Mouse (Mus musculus) lung, postnatal 10 days (tissue): ENCODE measurements around the gene Nrxn1.

Source experiments
- DNase-seq: peaks from one replicate; pipeline ENCODE4 v3.0.0; 2021

The Nrxn1 gene

DNA sequence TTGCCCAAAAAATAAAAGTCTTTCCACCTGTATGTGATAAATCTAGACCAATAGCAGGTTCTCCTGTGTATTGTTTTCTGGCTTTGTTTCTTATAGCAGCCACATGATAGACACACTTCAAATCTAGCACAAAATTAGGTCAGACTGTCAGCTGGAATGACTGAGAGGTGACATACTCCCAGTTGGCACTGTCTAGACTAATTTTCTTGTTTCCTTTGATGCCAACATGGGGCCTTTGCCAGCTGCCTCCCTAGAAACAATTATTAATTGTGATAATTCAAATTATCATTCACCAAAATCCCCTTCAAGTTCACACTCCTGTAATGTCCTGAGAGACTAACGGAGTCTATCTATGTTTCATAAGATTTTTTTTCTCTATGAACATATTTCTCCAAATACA lies 673.3 kb downstream of the Nrxn1 start:
- no peak for DNase-seq

DNA sequence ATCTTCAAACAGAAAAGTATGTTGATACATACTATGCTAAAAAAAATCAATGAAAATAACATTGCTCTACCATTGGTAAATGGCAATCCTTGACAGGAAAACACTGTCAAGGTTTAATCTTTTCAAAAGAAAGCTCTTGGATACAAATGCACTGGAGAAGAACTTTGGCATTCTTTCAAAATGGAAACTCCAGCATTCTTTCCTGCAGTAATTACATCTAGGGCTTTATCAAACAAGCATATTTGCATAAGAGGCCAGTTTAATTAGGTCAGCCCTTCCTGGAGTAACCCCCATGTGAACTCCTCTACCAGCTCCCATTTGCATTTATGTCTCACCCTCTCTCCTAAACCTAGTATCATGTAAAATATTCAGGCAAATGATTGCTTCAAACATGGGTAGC lies 696.5 kb downstream of the Nrxn1 start:
- DNase-seq, result no peak

DNA sequence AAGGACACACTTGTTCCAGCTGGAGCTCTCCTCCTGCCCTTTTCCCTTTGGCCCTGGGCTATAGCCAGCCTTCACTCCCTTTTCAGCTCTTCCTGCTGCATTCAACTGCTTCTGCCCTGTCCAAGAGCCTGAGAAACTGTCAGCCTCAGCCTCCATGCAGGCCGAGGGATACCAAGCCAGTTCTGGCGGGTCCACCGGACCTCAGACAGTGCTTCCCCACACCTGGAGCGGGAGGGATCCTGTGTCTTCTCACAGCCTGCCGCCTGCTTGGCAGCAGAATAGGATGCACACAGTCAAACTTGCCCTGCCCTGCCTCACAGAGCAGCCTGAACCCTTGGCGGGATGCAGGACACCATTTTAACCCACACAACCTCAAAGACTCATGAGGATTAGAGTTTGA lies 698.3 kb downstream of the Nrxn1 start:
- no peak for DNase-seq

DNA sequence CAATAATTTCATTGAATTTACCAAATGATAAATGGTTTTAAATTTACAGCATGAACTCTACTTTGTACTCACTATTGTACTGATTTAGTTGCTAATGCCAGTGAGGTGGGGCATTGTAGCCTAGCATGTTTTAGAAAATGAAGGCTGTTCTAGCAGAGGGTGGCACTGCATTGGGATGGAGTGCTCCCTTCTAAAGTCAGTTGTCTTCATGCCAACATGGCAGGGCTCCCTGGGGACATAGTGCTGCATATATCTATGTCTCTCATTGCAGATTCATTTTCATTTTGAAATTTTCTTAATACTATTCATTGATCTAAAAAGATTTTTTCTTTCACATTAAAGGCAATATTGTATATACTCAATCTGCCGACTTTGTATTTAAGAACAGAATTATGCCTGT lies 700.1 kb downstream of the Nrxn1 start:
- no peak for DNase-seq

DNA sequence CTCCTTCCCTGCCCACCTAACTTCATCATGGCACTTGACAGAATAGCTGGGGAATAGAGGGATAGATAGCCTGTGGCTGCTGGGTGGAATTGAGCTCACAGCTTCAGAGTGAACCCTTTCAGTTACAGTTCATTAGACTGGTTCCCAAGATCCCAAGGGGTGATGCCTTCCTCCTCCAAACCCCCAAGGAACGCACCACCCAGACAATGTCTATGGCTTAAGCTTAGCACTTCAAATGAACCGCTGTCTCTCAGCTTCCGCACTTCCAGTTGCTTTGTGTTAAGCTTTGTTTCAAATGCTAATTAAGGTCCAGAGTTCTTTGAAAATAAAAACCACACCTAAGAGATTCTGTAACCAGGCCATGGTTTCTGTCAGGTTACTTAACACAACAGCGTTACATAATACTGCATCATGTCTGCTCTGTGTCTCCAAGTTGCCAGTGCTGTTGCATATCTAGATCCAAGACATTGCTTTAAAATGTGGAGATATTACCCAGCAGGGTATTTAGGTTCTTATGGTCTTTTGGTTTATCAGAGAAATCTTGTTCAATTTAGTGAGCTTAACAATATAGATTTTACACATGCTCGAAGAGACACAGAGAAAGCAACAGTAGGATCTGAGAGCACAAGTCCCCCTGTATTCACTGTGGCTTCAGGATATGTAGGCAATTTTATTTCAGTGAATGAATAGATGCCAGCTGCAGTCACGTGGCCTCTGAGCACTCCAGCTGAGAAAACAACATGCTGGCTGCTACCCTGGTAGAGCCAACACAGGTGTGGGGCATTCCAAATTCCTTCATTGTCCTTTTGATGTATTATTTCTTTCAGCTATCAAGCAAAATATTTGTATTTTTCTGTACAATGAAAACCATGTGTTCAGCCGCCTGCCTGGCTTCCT lies 702.3 kb downstream of the Nrxn1 start:
- no peak for DNase-seq

DNA sequence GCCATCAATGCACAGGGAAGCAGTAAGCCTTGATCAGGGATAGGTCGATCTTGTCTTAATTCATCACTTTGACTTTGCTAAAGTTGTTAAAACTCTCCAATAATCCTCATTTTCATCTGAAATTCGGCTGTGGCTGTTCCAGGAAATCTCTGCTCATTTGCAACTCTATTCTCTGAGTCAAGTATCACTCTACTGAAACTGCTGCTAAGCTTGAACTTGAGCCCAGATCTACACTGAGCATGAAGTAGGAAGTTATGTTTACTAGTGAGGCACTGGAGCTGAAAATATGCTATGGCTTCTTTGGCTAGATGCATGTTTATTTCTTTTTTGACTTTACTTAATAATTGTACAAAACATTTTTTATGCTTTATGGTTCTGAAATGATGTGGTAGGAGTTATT lies 708.0 kb downstream of the Nrxn1 start:
- no peak for DNase-seq

DNA sequence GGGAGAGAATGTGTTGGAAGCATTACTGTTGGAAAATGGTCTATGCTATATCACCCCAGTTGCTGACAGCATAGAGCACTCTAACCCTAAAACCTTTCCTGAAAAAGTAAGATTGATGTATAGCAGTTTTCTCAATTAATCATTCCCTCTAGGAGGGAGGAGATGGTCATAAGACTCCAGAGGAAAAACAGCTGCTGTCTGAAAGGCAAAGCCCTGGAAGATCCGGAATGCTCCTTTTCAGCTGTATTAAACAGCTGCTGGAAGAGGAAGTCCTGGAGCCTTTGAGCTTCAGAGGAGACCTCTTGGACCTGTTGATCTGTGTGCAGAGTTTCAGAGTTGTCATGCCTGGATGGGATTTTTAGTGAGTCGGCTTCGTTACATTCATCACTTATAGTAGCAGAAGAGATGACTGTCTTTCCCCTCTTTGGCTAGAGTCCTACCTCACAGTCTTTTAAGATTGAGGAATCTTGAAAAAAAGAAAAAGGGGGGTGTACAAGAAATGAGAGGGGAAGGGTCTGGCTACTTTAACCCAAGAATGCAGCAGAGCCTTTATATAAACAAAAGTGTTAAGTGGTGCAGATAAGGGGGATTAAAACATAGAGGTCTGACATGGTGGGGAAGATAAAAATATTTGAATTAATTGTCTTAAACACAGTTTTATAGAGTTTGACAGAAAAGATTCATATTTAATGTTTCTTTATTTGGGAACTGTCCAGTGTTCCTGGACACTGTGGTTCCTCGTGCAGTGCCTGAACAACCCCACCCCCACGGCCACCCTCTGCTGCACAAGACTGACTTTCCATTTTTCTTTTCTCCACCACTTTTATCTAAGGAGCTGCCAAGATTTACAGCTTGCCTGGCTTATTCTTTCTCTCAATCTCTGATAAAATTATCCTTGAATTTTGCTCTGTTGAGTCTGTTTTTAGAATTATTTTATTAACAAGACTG lies 710.1 kb downstream of the Nrxn1 start:
- DNase-seq, result no peak

DNA sequence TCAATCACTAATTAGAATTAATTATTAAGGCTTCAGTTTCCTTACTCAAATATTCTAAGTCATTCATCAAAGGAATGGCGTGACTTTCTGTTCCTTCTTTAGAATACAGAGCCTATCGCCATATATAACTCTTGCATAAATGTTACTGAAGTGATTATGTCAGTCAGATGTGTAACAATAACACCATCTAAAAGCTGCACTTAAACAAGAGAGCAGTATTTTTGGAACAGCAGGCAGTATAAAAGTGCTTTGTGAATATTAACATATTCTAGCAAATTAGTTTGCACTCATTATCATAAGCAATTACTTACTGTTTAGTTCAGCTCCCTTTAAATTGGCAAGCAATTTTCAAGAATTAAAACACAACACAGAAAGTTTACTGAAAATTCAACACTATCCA lies 716.3 kb downstream of the Nrxn1 start:
- DNase-seq, result no peak

DNA sequence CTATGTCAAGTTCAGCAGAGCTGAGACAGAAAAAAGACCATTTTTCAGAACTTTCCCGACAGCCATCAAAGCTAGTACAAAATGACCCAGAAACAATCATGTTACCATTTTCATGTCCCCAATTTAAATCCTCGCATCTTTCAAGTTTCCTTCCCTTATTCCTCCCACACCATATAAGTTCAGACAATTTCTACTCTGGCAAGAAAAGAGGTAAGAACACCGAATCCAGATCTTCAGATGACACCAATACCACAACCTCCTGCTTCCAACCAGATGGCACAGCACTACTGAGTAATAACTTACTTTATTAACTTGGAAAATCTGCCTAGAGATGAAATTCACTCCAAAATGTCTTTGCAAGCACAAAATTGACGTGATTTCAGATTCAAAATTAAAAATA lies 730.7 kb downstream of the Nrxn1 start:
- no peak for DNase-seq

DNA sequence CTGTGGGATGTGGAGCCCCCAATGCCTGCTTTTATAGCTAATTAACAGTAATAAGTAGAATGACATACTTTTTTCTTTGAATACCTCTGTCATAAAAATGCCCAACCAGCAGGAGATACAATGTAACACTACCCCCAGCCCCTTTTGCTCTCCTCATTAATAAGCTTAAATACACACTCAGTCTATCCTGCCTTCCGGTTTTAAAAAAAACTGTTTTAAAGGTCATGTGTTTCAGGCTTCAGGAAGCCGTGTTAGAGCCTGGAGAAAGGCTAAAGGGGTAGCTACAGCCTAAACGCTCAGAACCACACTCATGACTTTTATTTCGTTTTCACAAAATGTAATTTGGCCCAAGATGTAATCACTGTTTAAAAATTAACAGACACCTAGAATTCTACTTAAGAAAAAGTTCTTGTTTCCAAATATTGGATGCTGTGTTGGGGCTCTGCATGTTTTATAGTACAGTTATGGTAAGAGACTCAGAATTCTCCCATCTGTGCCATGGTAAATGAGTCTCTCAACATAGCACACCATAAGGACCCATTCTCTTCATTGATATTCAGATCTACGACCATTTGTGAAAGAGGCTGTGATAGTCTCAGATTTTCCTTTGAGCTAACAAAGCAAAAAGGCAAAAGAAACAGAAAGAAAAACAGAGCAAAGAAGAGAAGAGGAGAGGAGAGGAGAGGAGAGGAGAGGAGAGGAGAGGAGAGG lies 743.3 kb downstream of the Nrxn1 start:
- no peak for DNase-seq

DNA sequence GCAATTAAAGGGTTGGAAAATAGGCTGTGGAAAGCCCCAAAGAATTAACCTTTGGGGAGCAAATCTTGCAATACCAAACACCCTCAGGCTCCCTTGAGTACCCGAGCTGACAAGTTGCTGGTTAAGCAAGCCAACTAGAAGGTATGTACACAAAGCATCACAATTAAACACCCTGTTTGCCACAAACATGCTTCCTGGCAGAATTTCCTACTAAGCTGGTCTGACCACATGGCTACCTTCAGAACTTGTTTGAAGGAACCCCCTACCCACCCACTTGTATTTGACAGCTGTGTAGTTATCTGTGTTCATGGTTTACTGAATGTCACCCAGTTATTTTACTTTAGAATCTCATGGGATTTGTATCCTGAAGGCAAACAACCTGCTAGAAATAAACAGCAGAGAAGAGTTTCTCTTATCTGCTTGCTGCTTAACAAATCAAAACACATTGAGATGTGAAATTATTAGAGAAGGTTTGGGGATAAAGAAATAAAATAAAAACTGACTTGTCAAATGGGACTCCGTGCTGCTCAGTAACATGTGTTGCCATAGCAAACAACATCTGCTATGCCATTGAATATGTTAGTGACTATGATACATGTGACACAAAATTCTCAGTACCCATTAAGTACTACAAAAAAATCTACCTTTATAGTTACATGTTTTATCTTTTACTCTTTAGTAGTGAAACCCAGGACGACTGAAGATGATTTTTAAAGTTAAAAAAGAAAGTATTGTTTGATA lies 746.0 kb downstream of the Nrxn1 start:
- DNase-seq, result no peak

DNA sequence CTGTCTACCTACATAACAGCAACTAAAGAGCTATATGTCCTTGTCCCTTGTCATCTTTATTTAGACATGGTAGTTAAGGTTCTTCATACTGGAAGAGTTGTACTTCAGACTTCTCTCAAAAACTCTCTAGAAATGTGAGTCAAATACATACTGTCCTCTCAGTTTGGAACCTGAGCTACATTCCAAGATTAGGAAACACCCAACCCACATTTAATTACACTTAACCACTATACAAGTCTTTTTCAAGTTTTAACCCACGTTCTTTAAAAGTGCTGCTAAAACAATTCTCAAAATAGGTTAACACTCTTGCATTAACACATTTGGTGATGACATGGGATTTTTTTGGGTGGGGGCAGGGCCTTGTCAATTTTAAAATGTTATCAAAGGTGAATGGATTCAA lies 759.4 kb downstream of the Nrxn1 start:
- no peak for DNase-seq

DNA sequence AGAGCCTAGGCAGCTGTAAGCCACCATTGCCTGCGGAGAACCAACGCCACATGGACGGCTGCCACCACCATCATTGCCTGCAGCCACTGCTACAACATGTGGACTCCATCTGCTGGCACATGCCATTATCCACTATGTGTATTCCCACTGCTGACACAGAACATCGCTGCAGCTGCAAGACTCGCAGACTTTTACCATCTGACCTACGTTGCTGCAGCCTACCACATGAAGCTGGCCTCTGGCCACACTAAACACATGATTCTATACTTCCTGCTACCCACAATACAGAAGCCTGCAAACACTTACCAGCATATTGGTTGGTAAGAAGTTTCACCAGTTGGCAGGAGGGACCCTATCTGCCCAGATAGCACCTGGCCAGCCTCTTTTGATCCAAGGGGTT lies 769.2 kb downstream of the Nrxn1 start:
- no peak for DNase-seq

DNA sequence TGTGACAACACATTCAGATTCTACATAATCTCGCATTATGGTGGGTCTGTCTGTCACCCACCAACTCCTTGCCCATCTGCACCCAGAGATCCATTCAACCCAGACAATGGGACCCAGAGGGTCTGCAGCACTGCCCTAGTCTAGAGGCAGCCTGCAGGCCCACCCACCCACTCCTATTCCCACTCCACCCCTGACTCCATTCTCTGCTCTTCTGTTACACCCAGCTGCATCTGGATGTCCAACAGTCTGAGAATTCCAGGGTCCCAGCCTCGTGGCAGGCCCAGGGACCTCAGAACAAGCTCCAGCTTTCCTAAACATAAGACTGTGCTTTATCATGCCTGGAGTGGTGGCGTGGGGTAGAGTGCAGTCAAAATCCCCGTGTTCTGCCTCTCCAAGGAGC lies 820.6 kb downstream of the Nrxn1 start:
- DNase-seq, result no peak

DNA sequence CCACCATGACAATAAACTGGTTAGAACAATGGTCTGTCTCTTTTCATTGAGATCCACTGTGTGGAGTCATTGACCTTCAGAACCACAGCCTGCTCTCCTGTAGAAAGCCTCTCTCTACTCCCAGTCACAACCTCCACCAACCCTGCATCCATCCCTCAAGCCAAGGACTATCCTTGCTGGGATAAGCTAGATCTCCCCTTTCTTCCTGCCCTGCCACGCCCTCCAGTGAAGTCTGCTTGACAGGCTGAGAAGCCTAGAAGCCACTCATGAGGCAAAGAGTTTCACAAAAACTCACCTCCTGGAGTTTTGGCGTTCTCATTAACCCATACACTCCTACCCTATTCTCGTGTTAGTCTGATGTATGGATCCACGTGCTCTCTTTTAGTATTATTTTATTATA lies 821.7 kb downstream of the Nrxn1 start:
- no peak for DNase-seq

DNA sequence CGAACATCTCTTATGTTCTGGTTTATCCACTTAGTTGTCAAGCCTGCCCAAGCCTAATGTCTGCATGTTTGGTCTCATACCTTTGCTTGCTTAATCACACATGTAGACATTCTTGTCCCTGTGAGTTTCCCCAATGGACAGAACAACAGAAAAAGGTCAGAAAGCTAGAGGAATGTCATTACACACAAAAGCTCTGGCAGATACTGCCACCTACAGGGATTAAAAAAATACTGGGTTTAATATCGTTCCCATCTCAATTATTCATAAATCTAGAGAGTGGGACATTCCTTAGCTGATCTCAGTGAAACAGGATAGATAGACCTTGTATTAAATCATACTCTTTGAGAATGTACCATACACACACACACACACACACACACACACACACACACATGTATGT lies 823.7 kb downstream of the Nrxn1 start:
- DNase-seq, result no peak

DNA sequence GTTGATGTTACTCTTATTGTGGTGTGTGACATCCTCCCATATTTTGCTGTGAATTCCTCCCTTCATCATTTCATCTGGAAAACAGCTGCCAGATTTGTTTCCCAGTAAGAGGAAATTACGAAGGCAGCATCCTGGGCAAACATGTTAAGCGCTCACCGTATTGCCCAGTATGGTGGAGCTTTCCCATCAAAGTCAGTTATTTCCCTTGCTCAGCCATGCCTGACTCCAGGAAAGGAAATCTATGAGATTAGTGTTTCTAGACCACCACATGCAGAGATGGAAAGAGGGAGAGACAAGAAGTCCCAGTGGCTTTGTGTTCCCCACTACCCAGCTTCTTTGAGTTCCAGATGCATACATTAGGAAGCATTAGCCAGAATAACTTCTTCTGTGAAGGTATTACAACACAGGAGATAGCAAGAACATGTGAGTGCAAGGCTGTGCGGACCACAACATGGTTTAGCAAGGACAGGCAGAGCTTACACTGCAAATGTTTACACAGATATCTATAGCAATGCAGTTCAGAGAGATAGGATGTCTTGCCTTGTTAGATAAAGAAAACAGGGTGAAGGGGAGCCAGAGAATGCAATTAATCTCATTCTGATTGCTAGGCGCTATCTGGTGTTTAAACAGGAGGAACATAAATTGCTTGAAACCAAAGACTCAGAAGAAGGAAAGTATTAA lies 839.3 kb downstream of the Nrxn1 start:
- no peak for DNase-seq

DNA sequence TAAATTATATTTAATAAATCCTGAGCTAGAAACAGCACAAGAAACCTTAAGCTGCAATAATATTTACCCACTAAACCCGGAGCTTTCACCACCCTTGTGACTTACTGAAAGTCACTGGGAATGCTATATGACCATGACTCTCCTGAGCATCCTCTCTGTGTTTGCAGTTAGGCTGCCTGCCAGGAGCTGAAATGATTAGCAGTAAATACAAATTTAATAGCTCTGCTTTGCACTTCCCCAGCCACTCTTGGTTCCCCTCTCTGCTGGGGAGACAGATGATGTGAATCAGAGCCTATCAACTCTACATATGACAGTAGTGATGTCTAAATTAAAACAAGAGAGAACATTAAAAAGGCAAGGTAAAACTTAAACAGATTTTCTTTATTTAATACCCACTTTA lies 840.7 kb downstream of the Nrxn1 start:
- no peak for DNase-seq

DNA sequence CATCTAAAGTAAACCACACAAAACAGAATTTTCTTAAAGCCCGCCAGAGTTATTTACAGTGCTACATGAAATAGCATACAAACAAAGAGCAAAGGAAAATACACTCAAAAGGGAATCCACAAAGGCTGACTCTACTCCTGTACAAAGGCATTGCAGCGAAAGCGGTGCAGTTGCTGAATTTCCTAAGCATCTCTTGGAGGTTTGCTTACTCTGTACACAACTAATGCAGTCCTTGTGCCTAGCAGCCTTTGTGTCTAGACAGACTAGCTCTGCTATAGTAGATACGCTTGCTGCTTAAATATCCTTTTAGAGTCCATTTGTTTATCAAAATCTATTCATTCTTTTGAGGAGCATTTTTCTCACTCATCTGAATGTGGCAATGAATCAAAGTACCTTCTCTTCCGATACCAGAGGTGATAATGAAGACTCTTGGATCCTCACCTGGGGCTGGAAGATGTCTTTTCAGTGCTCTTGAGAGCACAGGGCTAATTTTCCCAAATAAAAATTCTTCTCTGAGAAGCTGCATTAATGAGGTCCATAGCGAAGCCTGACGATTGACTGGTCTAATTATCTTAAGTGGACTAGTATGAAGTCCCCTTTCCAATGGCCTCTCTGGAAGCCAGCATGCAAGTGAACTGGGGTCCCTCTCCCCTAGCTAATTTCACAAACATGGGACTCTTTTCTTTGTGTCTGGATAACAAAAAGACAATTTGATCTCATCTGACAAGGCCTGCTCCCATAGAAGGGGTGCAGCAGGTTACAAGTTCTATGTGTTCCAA lies 845.6 kb downstream of the Nrxn1 start:
- no peak for DNase-seq

DNA sequence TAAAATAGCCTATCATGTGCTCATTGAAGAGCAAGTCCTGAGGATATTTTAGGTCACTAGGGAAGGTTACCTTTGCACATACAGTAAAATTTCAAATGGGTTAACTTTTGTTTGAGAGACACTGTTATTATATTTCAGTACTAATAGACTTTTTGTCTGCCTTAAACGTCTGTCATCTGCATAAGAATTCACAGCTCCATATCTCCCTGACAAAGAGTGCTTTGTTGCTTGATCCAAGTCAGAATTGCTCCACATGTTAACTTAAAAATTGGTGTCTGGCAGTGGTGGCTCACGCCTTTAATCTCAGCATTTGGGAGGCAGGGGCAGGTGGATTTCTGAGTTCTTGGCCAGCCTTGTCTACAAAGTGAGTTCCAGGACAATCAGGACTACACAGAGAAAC lies 848.5 kb downstream of the Nrxn1 start:
- DNase-seq, result no peak

DNA sequence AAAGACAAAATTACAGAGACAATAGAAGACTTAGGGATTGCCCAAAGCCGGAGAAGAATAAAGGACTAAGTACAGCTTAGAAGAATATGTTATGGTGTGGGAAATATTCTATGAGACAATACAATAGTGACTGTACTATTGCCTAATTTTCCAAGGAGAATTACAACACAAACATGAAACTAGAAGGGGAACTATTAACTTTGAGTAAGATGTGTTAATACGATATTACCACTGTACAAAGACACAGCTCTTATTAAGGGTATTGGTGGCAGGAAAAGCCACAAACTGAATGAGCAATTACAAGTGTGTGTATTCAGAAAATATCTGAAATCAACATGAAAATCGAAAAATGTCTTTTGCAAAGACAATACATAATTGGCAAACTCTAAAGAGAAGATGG lies 853.9 kb downstream of the Nrxn1 start:
- DNase-seq, result no peak
